Mouse (Mus musculus): Measurements from ENCODE around the gene Ostm1. TPM values are rescaled to one million over a fixed set of nuclear protein-coding genes. Genes with fewer than 3 reads are reported as not detected.

The Ostm1 gene
- total RNA-seq, 1 experiment from 2014 or later, result 32.5 TPM

DNA sequence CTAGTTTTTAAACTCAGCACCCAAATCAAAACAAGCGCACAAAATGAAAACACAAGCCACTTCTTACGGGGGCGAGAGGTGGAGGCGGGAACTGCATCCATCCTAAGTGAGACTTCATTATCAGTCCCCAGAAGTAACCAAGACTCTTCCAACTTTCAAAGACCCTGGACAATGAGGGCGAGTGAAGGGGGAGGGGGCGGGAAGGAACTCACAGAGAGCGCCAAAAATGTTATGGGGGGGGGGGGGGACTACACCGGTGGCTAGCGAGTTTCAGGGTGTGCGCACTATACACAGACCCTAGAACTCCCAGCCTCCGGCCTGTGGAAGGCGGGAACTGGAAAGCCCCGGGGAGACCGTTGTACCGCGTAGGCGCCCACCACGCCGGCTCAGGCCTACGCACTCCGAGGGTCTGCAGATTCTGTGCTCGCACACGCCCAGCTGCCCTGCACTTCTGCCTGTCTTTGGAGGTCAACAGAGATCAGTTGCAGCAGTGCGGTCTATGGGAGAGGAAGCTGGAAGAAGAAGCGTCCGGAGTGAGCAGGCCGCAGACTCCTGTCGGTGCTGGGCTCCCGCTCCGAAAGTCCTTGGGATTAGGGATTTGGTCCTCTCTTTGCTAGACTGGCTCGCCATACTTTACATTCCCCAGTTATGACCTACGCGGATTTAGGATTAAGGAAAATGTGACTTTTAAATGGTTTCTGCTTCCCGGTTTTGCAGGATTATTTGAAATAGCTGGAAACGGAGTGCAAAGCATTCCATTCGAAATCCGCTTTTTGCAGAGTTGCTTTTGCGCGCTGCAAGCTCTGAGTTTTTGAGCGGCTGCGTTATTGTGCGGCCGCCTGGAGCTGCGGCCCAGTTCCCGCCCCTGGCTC, 1.7 kb upstream of the Ostm1 start:
- no peak for ATAC-seq (replicated peaks; ENCODE audit: low read depth, poor library complexity, severe bottlenecking)

DNA sequence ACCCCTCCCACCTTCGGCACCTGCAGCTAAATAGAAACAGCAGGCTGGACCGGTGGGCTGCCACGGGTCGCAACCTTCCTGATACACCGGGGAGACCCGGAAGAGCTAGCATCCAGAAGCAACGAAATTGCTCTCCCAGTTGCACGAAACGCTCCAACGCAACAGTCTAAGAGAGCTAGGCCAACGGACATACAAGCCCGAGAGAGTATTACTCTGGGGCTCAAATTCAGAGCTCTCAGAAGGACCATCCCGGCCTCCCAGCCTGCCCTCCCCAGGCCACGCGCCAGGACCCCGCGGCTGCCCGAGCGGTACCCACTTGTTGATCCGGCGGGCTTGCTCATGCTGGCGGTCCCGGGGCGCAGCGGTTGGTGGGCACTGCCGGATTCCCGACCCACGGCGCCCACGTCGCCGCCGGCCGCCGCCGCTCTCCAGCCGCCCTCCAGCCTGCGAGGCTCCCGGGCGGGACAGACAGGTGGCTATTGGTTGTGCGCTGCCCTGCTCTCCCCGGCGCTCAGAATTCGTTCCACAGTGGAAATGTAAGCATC, 984 bp upstream of the Ostm1 start:
- ATAC-seq (replicated peaks; ENCODE audit: low read depth, poor library complexity, severe bottlenecking), result no peak

DNA sequence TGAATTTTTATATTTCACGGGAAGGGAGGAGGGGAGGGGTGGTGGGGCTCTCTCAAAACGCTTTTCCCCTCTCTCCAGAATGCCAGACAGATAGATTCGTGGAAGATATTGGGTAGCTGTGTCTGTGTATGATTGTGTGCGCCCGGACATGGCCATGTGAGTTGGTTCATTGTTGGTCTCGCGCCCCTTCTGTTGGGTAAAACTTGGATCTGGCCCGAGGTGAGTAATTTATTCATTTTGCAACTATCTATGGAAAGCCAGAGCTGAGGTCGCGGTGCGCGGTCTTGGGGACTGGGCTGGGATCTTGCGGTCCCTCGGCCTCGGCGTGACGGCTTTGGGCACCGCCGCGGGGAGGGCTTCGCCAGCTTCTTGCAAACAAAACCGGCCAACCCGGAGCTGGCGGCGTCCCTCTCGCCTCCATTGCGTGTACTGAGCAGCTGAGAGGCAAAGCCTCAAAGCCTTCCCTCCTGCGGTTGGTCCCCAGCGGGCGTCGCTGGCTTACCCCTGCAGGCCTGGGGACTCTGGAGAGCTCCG, 347 bp downstream of the Ostm1 start:
- no peak for ATAC-seq (replicated peaks; ENCODE audit: low read depth, poor library complexity, severe bottlenecking)

DNA sequence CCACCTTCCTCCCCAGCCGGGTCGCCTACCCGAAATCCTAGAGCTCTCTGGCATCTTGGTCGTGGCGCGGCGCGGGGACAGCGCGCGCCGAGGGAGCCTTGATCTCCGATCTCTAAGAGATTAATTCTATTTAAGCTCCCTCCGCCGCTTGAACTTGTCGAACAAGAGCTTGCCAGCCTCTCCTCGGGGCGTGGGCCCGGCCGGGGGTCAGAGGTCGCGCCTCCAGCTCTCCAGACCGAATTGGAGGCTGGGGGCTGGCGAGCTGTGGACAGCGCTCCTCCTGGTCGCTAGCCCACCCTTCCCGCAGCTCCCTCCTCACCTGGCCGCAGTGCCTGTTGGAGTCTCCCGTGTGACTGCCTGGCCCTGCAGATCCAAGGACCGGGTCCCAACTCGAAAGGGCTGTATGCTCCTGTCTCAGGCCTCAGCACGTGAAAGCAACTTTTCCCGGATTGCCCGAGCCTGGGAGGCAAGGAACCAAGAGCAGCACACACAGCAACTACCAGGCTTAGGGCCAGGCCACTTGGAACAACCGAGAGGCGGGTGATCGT, 888 bp downstream of the Ostm1 start:
- no peak for ATAC-seq (replicated peaks; ENCODE audit: low read depth, poor library complexity, severe bottlenecking)

DNA sequence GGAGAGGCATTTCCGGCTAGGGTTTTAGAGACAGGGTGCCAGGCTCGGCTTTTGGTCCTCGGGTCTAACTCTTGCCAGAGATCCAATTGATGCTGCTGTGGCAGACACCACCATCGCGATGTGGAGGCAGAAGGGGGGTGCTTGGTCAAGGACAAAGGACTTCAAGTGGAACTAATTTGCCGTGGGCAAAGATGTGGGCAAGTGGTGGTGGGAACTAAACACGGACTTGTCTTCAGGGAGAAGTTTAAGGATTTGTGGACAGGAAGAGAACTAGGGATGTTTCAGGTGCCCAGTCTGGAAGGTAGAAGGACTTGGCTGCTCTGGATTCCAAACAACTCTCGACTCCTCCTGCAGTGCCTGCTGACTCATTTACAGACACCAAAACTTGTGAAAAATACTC, 1.5 kb downstream of the Ostm1 start:
- ATAC-seq (replicated peaks; ENCODE audit: low read depth, poor library complexity, severe bottlenecking), result no peak

DNA sequence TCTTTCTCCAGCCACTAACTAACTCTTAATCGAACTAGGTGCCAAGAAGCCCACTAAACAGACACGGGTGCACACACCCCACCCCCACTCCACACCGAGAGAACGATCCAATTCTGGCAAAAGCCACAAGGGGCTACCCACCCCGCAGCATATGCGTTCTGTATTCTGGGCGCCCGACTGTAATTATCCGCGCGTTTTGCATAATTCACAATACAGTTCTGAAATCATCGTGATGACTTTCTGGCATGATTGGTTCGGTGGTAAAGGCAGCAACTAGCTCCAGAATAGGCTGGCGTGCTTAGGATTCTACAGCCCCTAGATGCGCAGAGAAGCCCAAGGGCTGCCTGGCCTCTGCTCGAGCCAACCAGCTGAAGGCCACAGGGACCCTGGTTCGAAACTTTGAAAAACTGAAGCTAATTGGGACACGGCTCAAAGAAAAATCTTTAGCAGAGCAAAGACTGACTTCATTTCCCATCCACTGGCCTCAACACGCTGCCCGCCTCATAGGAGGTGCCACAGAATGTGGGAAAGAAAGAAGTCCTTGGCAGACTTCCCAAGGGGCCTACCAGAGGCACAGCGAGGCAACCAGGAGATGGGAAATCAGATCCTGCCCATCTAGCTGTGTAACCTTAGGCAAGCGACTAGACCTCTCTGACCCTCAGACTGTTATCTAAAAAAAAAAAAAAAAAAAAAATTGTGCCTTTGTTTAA, 2.1 kb downstream of the Ostm1 start:
- ATAC-seq (replicated peaks; ENCODE audit: low read depth, poor library complexity, severe bottlenecking), result no peak

DNA sequence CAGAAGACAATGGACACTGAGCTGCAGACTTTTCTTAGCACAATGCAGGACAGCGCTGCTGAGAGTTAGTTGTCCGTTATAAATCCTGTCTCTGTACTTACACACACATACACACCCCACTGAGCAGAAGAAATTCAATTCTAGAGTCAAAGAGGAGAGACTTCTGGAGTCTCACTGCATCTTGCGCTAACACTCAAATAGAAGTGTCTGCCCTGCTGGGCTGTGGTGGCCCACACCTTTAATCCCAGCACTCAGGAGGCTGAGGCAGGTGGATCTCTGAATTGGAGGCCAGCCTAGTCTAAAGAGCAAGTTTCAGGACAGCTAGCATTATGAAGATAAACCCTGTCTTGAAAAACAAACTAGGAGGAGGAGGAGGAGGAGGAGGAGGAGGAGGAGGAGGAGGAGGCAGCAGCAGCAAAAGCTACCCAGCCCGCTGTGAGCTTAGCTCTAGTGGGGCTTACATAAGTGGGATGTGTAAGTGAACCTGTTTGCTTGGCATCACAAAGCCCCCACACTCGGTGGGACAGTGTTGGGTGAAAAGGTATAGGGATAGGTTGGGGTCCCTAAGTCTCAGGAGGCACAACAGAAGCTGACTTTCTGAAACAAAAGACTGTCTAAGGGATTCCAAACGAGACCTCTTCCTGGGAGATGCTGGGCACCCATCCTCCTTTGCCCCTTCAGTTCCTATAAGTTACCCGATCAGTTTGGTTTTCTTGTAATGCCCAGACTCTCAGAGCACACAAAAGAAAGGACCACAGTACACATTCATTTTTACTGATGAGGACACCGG, 4.5 kb downstream of the Ostm1 start:
- ATAC-seq (replicated peaks; ENCODE audit: low read depth, poor library complexity, severe bottlenecking), result no peak

DNA sequence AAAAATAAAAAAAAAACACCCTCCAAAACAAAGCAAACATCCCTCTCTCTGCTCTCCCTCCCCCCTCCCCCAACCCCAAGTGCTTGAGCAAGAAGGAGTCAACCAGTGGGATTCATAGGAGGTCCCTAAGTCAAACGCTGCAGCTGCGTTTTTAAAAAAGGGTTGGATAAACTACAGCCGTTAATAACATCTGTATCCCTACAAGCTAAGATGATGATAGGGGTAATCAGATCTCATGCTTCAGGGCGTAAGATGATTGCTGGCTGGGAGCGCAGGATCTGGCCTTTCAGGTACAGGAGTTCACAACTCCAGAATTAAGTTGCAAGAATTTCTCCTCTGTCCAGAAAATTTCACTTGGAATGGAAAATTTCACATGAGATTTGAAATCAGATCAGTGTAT, 5.9 kb downstream of the Ostm1 start:
- ATAC-seq (replicated peaks; ENCODE audit: low read depth, poor library complexity, severe bottlenecking), result no peak

DNA sequence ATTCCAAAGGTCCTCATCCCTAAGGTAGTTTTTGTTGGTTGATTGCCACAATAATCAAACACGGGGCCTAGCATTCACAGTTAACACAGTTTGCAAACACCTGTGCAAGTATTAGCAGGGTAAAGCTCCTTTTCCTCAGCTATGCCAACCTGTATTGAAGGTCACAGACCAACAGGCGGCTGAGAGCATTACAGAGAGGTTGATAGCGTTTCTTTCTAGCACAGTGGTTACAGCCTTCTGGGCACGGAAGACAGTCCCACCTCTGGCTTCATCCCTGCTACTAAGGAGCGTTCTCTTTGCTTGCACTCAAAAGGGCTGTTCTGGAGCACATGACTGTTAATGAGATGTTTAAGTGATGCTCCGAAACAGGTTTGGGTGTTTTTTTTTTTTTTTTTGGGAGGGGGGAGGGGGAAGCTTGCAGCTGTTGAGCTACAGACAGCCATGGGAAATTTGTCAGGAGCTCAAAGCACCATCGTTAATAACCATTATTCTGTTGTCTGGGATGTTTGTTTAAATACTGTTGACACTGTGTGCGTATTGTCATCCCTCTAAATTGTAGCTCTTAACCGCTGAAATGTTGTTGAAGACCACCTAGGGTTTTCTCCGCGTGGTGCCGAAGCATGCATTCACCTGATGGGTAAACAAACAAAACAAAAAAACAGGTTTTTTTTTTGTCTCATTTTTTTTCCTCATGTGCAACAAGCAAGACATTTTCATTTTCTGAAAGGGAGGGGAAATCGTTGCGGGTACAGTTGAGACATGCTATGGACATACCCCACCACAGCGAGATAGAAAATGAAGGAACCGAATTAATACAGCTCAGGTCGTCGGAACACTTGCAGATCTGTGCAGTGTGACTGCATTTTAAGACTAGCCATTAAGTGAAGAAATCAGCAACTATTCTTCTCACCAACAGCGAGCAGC, 6.9 kb downstream of the Ostm1 start:
- ATAC-seq (replicated peaks; ENCODE audit: low read depth, poor library complexity, severe bottlenecking), result no peak

DNA sequence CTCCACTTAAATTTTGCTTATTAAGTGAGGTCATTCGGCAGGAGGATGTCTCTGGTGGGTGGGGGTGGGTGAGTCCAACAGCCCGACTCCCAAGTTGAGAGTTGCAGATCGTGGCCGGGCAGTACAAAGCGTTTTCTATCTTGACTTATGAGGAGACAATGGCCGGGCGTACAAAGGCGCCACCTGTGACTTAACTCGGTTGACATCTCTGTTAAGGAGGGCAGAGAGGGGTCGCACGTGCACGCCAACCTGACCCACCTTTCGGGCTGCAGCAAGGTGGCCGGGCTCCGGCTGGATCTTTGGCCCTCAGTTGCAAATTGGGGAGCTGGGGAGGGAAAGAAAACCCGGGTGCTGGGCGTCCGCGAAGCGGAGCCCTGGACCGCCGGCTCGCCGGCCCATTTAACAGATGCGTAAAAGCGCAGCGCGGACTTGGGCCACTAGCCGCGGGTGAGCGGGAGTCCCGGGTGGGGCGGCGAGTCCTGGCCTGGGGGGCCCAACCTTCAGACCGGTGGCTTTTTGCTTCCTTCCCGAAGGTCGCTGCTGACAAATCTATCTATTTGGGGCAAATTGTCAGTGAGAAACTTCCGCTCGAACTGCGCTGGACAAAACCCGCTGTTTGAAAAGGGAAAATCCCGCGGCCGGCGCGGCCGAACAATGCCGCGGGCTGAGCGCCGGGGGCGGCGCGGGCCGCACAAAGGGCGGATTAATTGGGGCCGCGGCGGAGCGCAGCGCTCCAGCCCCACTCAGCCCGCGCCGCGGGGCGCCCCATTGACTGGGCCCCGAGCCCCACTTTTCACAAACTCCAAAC, 7.8 kb downstream of the Ostm1 start:
- ATAC-seq (replicated peaks; ENCODE audit: low read depth, poor library complexity, severe bottlenecking), result no peak

DNA sequence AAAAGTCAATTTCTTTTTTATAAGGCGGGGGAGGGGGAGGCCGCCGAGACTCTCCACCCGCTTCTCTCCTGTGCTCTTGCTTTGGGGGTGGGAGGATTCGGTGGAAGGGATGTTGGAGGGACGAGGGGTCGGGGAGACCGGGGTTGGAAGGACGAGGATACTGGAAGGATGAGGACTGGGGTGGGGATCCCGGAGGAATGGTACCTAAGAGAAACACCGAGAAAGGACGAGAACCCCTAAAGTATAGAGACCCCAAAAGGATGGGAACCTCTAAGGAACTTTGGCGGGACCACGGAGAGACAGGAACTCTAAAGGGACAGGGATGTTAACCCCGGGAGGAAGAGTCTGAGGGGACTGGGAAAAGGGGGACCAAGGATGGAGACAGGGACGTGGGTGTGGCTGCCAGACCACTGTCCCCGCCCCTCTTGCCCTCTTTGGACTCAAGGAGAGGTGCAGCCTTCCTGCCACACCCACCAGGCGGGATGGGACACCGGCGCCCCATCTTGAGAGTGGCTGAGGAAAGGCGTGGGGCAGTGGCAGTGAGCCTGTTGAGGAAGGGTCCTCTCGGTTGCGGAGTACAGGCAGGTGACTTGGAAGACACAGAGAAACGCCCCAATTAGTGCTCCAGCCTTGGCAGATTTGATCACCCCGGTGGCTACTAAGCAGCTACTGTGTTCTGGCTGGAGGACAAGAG, 8.5 kb downstream of the Ostm1 start:
- ATAC-seq (replicated peaks; ENCODE audit: low read depth, poor library complexity, severe bottlenecking), result no peak

DNA sequence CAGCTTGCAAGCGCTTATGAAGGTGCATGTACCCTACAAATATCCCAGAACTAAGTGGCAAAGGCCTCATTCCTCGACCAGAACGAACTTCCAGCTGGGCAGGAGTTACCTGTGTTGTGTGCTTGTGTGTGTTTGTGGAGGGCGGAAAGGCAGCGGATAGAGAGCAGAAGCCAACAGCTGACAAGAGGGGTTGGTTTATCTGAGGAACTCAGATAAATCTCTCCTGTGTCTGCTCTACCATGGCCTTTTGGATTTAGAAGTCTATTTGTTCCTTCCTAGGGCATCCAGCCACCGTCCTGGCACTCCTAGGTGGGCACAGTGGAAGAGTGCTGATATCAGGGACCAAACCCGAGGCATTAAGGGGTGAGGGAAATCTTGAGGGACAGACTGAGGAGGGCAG, 9.6 kb downstream of the Ostm1 start:
- ATAC-seq (replicated peaks; ENCODE audit: low read depth, poor library complexity, severe bottlenecking), result no peak

DNA sequence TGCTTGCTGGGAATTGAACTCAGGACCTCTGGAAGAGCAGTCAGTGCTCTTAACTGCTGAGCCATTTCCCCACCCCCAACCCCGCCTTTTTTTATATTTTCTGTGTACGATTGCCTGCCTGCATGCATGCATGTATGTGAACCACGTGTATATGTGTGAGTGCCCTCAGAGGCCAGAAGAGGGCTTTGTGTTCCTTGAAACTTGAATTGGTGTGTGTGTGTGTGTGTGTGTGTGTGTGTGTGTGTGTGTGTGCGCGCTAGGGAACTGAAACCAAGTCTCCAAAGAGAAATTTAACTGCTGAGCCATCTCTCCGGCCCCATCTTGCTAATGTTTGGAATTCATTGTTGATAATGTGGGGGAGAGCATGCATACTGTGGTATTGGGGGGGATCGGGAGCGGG, 15.0 kb downstream of the Ostm1 start:
- ATAC-seq (replicated peaks; ENCODE audit: low read depth, poor library complexity, severe bottlenecking), result no peak

DNA sequence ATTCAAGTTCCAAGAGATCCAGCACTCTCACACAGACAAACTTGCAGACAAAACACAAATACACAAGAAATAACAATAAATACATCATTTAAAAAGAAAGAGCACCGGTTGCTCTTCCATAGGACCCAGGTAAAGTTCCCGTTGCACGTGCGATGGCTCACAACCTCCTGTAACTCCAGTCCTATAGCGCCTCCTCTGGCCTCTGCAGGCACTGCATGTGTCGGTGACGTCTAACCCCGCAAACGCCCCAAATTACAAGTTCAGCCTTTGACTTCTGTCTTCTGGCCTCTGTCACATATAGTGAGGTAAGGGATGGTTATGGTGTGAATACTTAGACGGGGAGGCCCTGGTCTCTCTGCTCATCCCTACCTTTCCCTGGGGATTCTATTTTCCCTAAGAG, 17.9 kb downstream of the Ostm1 start:
- ATAC-seq (replicated peaks; ENCODE audit: low read depth, poor library complexity, severe bottlenecking), result no peak

DNA sequence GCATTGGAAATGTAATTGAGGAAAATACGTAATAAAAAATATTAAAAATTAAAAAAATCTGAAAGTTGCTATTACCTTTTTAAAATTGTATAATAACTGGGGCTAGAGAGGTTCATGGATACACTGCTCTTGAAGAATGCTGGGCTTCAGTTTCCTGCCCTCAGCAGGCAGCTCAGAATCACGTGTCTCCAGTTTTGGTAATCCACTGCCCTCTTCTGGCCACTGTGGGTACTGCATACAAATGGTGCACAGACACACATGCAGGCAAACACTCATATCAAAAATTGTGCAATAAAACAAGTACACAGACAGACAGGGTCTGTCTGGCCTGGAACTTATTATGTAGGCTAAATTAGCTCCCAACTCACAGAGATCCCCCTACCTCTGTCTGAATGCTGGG, 21.3 kb downstream of the Ostm1 start:
- ATAC-seq (replicated peaks; ENCODE audit: low read depth, poor library complexity, severe bottlenecking), result no peak

DNA sequence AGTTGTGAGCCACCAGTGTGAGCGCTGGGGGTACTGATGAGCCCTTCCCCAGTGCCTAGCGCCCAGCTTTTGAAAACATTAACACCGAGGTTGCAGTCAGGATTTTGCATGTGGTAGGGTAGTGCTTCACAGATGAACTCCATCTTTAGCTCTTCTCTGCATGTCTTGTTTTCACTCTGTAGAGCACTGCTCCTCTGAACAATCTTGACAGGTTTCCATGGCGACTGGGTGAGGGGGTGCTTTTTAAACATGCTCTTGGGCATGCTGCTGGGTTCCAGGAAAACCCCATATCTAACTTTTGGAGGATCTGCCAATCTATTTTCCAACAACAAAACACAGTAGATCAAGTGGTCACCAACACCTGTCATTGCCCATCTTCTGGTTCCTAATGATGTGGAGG, 23.1 kb downstream of the Ostm1 start:
- ATAC-seq (replicated peaks; ENCODE audit: low read depth, poor library complexity, severe bottlenecking), result no peak

DNA sequence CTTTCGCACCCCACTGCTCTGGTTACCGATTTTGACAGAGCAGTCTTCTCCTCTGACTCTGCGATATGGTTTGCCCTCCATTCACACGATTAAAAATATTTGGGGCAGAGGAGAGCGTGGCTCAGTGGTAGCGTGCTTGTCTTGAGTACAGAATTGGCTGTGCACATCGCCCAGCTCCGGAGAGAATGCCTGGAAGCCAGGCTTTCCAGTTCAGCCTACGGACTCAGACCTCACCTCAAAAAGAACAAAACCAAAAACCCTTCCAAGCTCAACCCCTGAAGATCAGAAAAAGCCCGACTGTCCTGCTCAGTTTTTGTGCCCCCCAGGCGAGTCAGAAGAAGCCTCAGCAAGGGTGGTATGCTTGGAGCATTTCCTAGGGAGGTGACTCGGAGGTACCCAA, 29.5 kb downstream of the Ostm1 start:
- ATAC-seq (replicated peaks; ENCODE audit: low read depth, poor library complexity, severe bottlenecking), result no peak

Data from common myeloid progenitor, adult 5-6 weeks (primary cell).